In the genomic region with DNA sequence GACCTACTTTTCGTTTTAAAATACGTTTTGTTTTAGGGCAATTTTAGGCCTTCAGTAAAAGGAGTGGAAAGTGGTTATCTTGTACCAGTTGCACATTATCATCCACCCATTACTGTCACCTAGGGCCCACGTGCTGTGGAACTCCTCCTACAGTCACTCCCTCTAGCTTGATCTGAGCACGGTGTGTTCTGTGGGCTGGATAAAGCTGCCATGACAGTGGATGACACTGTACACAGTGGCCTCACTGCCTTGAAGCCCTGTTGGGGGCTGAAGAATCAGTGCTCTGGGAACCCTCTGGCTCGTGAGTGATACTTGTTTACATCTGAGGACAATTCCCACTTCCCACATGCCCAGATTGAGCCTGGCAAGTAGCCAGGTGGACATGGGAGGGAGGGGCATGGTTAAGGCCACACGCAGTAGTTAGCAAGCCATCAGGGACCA, we compare ENCODE assay signal across 8 mouse cellular contexts. TPM values are rescaled to one million over a fixed set of nuclear protein-coding genes. Genes with fewer than 3 reads are reported as not detected.
DNase-seq lines count a peak whose midpoint lies in the region; ATAC-seq lines count a peak whose summit lies in the region.

No protein-coding gene starts in this region.

- no peaks in the 10 kb centered on the region for H3K27me3 ChIP-seq in embryonic facial prominence, embryonic 10.5 days (replicated peaks; ENCODE audit: low read depth, poor library complexity, severe bottlenecking)
- no peaks in the 10 kb centered on the region for H3K27me3 ChIP-seq in limb, embryonic 11.5 days (ENCODE audit: control insufficient read depth, insufficient read depth, low read length)
- H3K27me3 ChIP-seq in midbrain, embryonic 10.5 days (ENCODE audit: low read depth, poor library complexity, severe bottlenecking): no peaks in the 10 kb centered on the region

- peak overlapping the region; percentile 70 for H3K9ac ChIP-seq in limb, embryonic 11.5 days (ENCODE audit: low read length)

- H3K4me3 ChIP-seq in embryonic facial prominence, embryonic 10.5 days: peak overlapping the region; percentile 92
- peak overlapping the region; percentile 58 for H3K4me3 ChIP-seq in limb, embryonic 11.5 days (ENCODE audit: low read depth, low read length)
- H3K4me3 ChIP-seq in midbrain, embryonic 10.5 days: peak overlapping the region; percentile 76

- H3K36me3 ChIP-seq in embryonic facial prominence, embryonic 10.5 days (replicated peaks): peaks cover 60% of the 10 kb centered on the region
- H3K36me3 ChIP-seq in limb, embryonic 11.5 days (ENCODE audit: control insufficient read depth, insufficient read depth, low read length): peaks cover 3% of the 10 kb centered on the region; the same call in 1 of the 2 replicates
- H3K36me3 ChIP-seq in midbrain, embryonic 10.5 days: peaks cover 55% of the 10 kb centered on the region

- H3K9me3 ChIP-seq in embryonic facial prominence, embryonic 10.5 days: no peaks in the 10 kb centered on the region
- H3K9me3 ChIP-seq in limb, embryonic 11.5 days (ENCODE audit: control insufficient read depth, low read length): no peaks in the 10 kb centered on the region
- H3K9me3 ChIP-seq in midbrain, embryonic 10.5 days (replicated peaks): no peaks in the 10 kb centered on the region

- peaks cover 33% of the 10 kb centered on the region for H3K4me1 ChIP-seq in embryonic facial prominence, embryonic 10.5 days
- H3K4me1 ChIP-seq in limb, embryonic 11.5 days (ENCODE audit: control insufficient read depth, insufficient read depth, low read length): peaks cover 10% of the 10 kb centered on the region
- H3K4me1 ChIP-seq in midbrain, embryonic 10.5 days: peaks cover 42% of the 10 kb centered on the region

- no peak for ATAC-seq in limb, embryonic 11.5 days (ENCODE audit: insufficient number of reproducible peaks, low FRiP score, low TSS enrichment, low read depth)

- H3K27ac ChIP-seq in embryonic facial prominence, embryonic 10.5 days (replicated peaks): peak overlapping the region; percentile 94
- 0 out of 2 replicates have a peak overlapping the region, but pooled peaks have one; percentile 64 for H3K27ac ChIP-seq in limb, embryonic 11.5 days (replicated peaks; ENCODE audit: low read depth, low read length)
- peak overlapping the region; percentile 95 for H3K27ac ChIP-seq in midbrain, embryonic 10.5 days (replicated peaks)

- intact Hi-C loops in heart, postnatal 14 days (cut with DNase I): loop anchor here (5.0 kb wide), 2 partner anchors 51 to 1066 kb away; partner anchors contain the start of genes Cnpy4, Sun1 and Taf6

- 14% methylated on average over 6 of the region's 6 CpGs for WGBS in embryonic facial prominence, embryonic 10.5 days
- WGBS in limb, embryonic 11.5 days: 9% methylated on average over 6 of the region's 6 CpGs
- 19% methylated on average over 6 of the region's 6 CpGs for WGBS in midbrain, embryonic 10.5 days

- DNase-seq in heart, adult 18-20 months: peak; percentile 28 to 43
- DNase-seq in heart, adult 8-10 months (ENCODE audit: low spot score): no peak
- peak; percentile 41 for DNase-seq in ZHBTc4 (ENCODE audit: low read depth, low spot score)
- no peak for DNase-seq in embryonic facial prominence, embryonic 10.5 days (ENCODE audit: low spot score)
- peak; percentile 22 to 30 for DNase-seq in heart, postnatal 14 days
- DNase-seq in limb, embryonic 11.5 days (ENCODE audit: low spot score): no peak
- DNase-seq in midbrain, embryonic 10.5 days (ENCODE audit: low spot score): no peak
- peak; percentile 75 for DNase-seq in testis, postnatal 10 days (ENCODE audit: low spot score)

- peak overlapping the region; percentile 92 for H3K4me2 ChIP-seq in limb, embryonic 11.5 days (ENCODE audit: low read depth, severe bottlenecking)

RNA-seq across cellular contexts. Expression of gene Get4, which starts 1.2 kb away (rescaled TPM):
- 10 to 100 TPM; 42.0 to 44.7 TPM for total RNA-seq in heart, adult 18-20 months (2021)
- 10 to 100 TPM; 39.1 to 45.9 (median 43.7) TPM for total RNA-seq in heart, adult 8-10 months (2022)
- 188 and 189 TPM in 2 replicates for polyA plus RNA-seq in embryonic facial prominence, embryonic 10.5 days (2016; fragmentation: Nextera tagmentation; extraction: Ambion mirVana)
- total RNA-seq in heart, postnatal 14 days (2021): 10 to 100 TPM; 42.6 to 48.1 TPM
- 148 and 159 TPM in 2 replicates for polyA plus RNA-seq in limb, embryonic 11.5 days (2014; fragmentation: Nextera tagmentation; extraction: Ambion mirVana)
- polyA plus RNA-seq in midbrain, embryonic 10.5 days (2016; fragmentation: Nextera tagmentation; extraction: Ambion mirVana): 168 and 187 TPM in 2 replicates

RNA-seq across cellular contexts. Expression of gene Sun1, which starts 52.9 kb away (rescaled TPM):
- total RNA-seq in heart, adult 18-20 months (2021): 10 to 100 TPM; 48.3 to 56.7 TPM
- 10 to 100 TPM; 48.0 to 58.0 (median 50.7) TPM for total RNA-seq in heart, adult 8-10 months (2022)
- 50.5 and 50.6 TPM in 2 replicates for polyA plus RNA-seq in embryonic facial prominence, embryonic 10.5 days (2016; fragmentation: Nextera tagmentation; extraction: Ambion mirVana)
- total RNA-seq in heart, postnatal 14 days (2021): 10 to 100 TPM; 44.7 to 49.5 TPM
- 46.2 and 49.4 TPM in 2 replicates for polyA plus RNA-seq in limb, embryonic 11.5 days (2014; fragmentation: Nextera tagmentation; extraction: Ambion mirVana)
- polyA plus RNA-seq in midbrain, embryonic 10.5 days (2016; fragmentation: Nextera tagmentation; extraction: Ambion mirVana): 46.9 and 49.6 TPM in 2 replicates

Comparison
In these comparisons a context has a peak if more than half of its experiments do, and no peak if none do; other contexts are left out.
1. DNase-seq: peak in heart, adult 18-20 months (2 of 2), ZHBTc4 (single experiment), heart, postnatal 14 days (2 of 2) and testis, postnatal 10 days (single experiment); none in heart, adult 8-10 months (single experiment), embryonic facial prominence, embryonic 10.5 days (single experiment), limb, embryonic 11.5 days (single experiment) and midbrain, embryonic 10.5 days (single experiment).
2. Peak in every context shown above with its lines, with median percentiles within 50 percentile points of each other: H3K27ac ChIP-seq and H3K4me3 ChIP-seq.